Mouse (Mus musculus) retina, postnatal 7 days (tissue): ENCODE data around the gene Nipal4.

Source experiments
- DNase-seq: peaks from one replicate; pipeline ENCODE4 v3.0.0-alpha.2; 2012; ENCODE audit warnings: low read depth, low spot score

Nipal4 gene

DNA sequence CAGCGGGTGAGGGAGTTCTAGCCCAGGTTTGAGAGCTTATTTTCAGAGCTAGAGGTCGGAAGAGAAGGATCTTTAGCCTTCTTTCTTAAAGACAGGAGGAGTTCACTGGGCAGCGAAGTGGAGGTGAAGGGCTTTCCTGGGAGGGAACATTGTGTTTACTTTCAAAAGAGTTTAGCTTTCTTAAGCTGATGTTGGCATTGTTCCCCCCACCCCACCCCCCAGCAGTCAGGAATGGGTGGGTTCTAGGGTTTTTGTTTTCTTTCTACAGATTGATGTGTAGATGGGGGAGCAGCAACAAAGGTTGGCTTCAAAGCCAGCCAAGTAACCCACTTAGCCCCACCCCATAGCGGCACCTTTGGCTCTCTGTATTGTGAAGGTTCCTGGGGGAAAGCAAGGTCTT lies 51.3 kb downstream of the Nipal4 start:
- DNase-seq: no peak

DNA sequence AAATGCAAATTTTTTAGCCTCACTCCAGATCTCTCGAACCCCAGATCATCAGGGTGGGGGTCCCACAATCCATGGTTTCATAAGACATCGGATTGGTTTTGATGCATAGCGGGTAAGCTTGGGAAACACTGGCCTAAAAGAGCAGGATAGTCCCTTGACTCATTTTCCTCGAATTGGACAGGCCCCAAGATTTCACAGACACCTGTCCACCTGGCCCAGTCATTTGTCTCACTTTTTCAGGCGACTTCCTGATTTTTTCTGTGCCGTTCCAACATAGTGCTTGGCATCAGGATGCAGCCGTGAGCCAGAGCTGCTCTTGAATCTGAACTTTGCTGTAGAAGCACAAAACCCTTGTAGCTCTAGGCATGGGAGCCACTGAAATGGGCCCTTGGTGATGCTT lies 52.1 kb downstream of the Nipal4 start:
- DNase-seq: no peak

- no peak for DNase-seq
These were observed 53.1 kb downstream of the Nipal4 start for GRCm38 (mm10) chr11:46113211-46113610.

DNA sequence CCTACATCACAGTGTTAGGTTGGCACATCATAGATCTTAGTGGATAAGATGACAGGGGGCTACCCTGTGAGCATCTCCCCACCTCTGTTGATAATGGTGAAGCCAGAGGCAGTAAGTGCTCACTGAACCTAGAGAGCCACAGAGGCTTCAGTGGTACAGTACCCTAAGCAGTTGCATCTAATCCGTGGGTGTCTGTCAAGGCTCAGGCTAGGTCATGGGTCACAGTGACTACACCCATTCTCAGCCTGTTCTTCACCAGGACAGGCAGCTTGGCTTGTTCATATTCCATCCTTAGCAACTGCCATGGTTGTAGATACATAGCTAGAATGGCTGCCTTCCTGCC lies 55.4 kb downstream of the Nipal4 start:
- DNase-seq: no peak

DNA sequence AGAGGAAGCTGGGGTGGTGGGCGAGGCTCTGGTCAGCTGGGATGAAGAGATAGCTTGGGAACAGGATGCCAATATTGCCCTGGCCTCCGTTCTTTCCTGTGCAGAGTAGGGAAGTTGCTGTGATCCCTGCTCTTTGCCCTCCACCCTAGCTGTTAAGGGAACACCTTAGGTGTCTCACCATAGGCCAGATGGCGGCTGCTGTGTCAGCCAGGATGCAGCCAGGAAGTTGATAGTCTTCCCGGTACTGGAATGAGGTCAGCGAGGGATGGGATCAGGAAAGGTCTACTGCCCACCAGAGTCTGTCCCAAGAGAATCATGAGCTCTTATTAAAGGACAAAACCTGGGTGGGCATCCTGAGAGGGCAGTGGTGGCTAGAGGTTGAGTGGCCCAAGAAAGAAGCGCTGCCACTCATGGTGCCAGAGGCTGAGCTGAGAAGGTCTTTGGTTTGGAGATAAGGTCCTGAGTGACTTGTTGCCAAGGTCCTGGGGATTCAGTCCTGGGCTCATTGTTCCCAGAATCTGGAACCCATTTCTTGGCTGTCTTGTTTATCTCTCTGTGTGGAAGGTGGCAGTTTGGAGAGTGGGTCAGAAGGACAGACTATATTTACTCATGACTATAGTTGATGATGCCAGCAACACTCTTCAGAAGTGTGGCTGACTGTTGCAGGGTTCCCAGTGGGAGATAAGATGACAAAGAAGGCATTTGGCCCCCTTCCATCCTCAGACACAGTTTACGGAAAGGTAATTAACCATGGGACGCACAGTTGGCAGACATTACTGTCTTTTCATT lies 56.0 kb downstream of the Nipal4 start:
- DNase-seq: no peak

- DNase-seq: no peak
These were observed 57.1 kb downstream of the Nipal4 start for GRCm38 (mm10) chr11:46109206-46109605.

DNA sequence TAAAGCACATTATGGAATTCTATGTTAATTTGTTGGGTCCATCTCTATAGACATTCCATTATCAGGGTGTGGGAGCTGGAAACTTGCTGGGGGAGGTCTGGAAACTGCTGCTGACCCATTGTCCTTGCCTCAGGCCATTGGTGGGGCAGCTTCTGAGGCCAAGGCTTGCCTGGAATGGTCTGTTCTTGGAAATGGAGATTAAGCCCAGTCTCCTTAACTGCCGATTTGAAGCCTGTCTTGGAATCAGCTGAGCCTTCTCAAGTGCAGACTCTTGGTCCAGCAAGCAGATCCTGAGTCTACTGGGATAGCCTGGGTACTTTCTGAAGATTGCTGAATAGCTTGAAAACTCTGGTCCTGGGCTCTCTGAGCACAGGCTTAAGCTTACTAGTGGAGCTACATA lies 59.3 kb downstream of the Nipal4 start:
- no peak for DNase-seq

DNA sequence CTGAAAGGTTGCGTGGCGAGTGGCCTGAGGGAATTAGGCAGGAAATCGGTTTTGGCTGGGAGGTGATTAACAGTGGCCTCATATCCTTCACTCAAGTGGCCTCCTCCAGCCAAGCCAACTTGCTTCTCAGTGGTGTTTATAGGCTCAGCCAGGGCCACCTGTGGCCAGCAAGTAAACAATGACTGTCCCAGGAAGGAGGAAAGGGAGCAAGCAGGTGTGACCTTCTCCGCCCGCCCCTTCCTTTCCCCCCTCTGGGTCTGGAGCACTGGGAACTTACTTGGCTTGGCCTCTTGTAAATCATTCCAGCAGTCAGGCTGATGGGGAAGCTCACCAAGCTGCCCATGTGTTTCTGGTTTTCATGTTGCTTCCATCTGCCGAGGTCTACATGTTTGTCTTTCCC lies 64.2 kb downstream of the Nipal4 start:
- no peak for DNase-seq
